Mouse (Mus musculus) brain, embryonic 14.5 days (tissue): ENCODE results near the gene Dzip3. TPM values are rescaled to one million over a fixed set of nuclear protein-coding genes. Genes with fewer than 3 reads are reported as not detected.

Experiments
- DNase-seq: peaks from one replicate; pipeline ENCODE4 v3.0.0-alpha.2; 2011; ENCODE audit warnings: low read depth
- CTCF ChIP-seq: fragments of 200-500 bp; IDR thresholded peaks from 2 replicates; pipeline ENCODE4 v1.5.1; 2012; ENCODE audit warnings: inconsistent platforms, mild to moderate bottlenecking, moderate library complexity, borderline replicate concordance; ENCODE audit not compliant: insufficient read depth, insufficient read length; ENCODE audit errors: extremely low read depth
- POLR2A ChIP-seq: fragments of 200-500 bp; IDR thresholded peaks from 2 replicates; pipeline ENCODE4 v1.6.1; 2012; ENCODE audit warnings: mild to moderate bottlenecking, inconsistent platforms, borderline replicate concordance; ENCODE audit not compliant: poor library complexity, insufficient read depth, insufficient read length, severe bottlenecking; ENCODE audit errors: extremely low read depth
- polyA plus RNA-seq: library from polyadenylated mRNA; depleted of rRNA; stranded (reverse); fragments of >200 nt; gene quantifications from 2 replicates; pipeline ENCODE4 v1.2.3, GENCODE M21; 2012; rRNA removed

The Dzip3 gene
- polyA plus RNA-seq, 1 experiment: 94.8 TPM

GRCm38 (mm10) chr16:48985034-48985627 lies 8.8 kb downstream of the Dzip3 start:
- DNase-seq: no peak
- TF ChIP-seq POLR2A (no peak), CTCF (no peak)

GRCm38 (mm10) chr16:48979965-48980364 lies 14.0 kb downstream of the Dzip3 start:
- TF ChIP-seq POLR2A (no peak), CTCF (no peak)

GRCm38 (mm10) chr16:48973548-48973947 lies 20.4 kb downstream of the Dzip3 start:
- peak; percentile 27; the same call in 1 of the 2 replicates for TF ChIP-seq CTCF
- no peak for TF ChIP-seq POLR2A
- DNase-seq: peak; percentile 30

More at GRCm38 (mm10) chr16:48979965-48980364, 14.0 kb downstream of the Dzip3 start:
- no peak for DNase-seq

- no peak for DNase-seq
- no peak for TF ChIP-seq POLR2A
- no peak for TF ChIP-seq CTCF
Observed at GRCm38 (mm10) chr16:48972996-48973395, 21.0 kb downstream of the Dzip3 start.

- TF ChIP-seq CTCF: no peak
- no peak for TF ChIP-seq POLR2A
- DNase-seq: peak; percentile 58
Observed at GRCm38 (mm10) chr16:48941805-48942204, 52.2 kb downstream of the Dzip3 start.

- TF ChIP-seq CTCF: no peak
- no peak for TF ChIP-seq POLR2A
- no peak for DNase-seq
Observed at GRCm38 (mm10) chr16:48923724-48924123, 70.2 kb downstream of the Dzip3 start.

- DNase-seq: no peak
- TF ChIP-seq POLR2A (no peak), CTCF (no peak)
Observed at GRCm38 (mm10) chr16:48913206-48913605, 80.8 kb downstream of the Dzip3 start.

- no peak for DNase-seq
- TF ChIP-seq CTCF: no peak
- no peak for TF ChIP-seq POLR2A
Observed at GRCm38 (mm10) chr16:48911184-48911583, 82.8 kb downstream of the Dzip3 start.

GRCm38 (mm10) chr16:48899868-48900267 lies 94.1 kb downstream of the Dzip3 start:
- TF ChIP-seq CTCF: no peak
- no peak for TF ChIP-seq POLR2A
- DNase-seq: no peak

GRCm38 (mm10) chr16:48890733-48891132 lies 103.2 kb downstream of the Dzip3 start:
- TF ChIP-seq POLR2A: no peak
- TF ChIP-seq CTCF: no peak
- no peak for DNase-seq

Other genes starting within 250 kb of the Dzip3 start
- 0.05 and 0.10 TPM in 2 replicates for gene Trat1, start 222.1 kb downstream of the Dzip3 start, polyA plus RNA-seq
- gene Retnlb, start 177.3 kb downstream of the Dzip3 start, polyA plus RNA-seq: not detected in 2 replicates
- gene Retnla, start 151.6 kb downstream of the Dzip3 start, polyA plus RNA-seq: not detected in 2 replicates
- 0.51 TPM in 1 of 2 replicates, not detected in the other for gene Retnlg, start 121.5 kb downstream of the Dzip3 start, polyA plus RNA-seq
- gene Cip2a, start within 50 bp of the Dzip3 start, polyA plus RNA-seq: 15.0 and 23.6 TPM in 2 replicates
- gene Myh15, start 63.3 kb upstream of the Dzip3 start, polyA plus RNA-seq: 0.01 and 0.08 TPM in 2 replicates